Mouse (Mus musculus) left cerebral cortex, postnatal 25 days (tissue): ENCODE results near the gene Pih1d1. TPM values are rescaled to one million over a fixed set of nuclear protein-coding genes. Genes with fewer than 3 reads are reported as not detected.
"Not testable (repeated sequence)": the region's sequence is repeated elsewhere in the genome, so short reads cannot be mapped to it uniquely, and the experiment has no call there.

ENCODE experiments used
- DNase-seq, 2 experiments: peaks; one replicate each; pipeline ENCODE4 v3.0.0; 2022; ENCODE audit warnings: low spot score in 2 of 2, mixed read lengths in 1 of 2
- intact Hi-C: fragments of 180-260 bp; cut with DNase I; formaldehyde crosslinking; loops from one replicate; pipeline ENCODE4 v1.15.1; 2025
- total RNA-seq, 2 experiments: library from RNA; stranded (reverse); gene quantifications; 2 replicates each; pipeline ENCODE4 v1.2.3; 2021

Gene Pih1d1
- total RNA-seq: 10 to 100 TPM; 45.8 to 49.3 TPM

- peak; percentile 98 to 99 for DNase-seq
- intact Hi-C loops: no loop called here
Measured at GRCm38 (mm10) chr7:45154096-45154992, at the start of gene Pih1d1, which contains the start of gene Aldh16a1. Pih1d1 (plus strand) TSS chr7:45154303. Aldh16a1 (minus strand) TSS chr7:45154584.

- intact Hi-C loops: no loop called here
- DNase-seq: no peak
Measured at GRCm38 (mm10) chr7:45104941-45105340, 49.2 kb upstream of the Pih1d1 start.

GRCm38 (mm10) chr7:45105491-45105890 is 48.6 kb upstream of the Pih1d1 start:
- DNase-seq: no peak
- intact Hi-C loops: no loop called here

- intact Hi-C loops: no loop called here
- no peak for DNase-seq
Measured at GRCm38 (mm10) chr7:45106441-45106840, 47.7 kb upstream of the Pih1d1 start.

DNA sequence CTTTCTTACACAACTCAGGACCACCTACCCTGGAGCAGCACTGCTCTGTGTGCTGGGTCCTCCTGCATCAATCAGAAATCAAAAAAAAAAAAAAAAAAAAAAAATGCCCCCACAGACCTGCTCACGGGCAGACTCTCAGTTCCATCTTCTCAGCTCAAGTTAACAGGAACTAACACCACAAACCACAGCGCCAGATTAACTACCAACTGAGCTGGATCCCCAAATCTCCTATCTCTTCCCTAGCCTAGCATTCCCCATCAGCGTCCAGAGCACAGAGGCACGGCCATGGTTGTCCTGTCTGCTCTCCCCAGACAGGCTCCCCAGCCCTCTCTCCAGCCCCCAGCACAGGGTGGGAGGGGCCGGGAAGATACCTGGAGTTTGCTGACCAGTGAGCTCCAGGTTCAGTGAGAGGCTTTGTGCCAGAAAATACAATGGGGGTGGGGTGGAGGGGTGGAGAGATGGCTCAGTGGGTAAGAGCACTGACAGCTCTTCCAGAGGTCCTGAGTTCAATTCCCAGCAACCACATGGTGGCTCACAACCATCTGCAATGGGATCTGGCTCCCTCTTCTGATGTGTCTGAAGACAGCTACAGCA is 47.0 kb upstream of the Pih1d1 start:
- intact Hi-C loops: no loop called here
- no peak for DNase-seq

DNA sequence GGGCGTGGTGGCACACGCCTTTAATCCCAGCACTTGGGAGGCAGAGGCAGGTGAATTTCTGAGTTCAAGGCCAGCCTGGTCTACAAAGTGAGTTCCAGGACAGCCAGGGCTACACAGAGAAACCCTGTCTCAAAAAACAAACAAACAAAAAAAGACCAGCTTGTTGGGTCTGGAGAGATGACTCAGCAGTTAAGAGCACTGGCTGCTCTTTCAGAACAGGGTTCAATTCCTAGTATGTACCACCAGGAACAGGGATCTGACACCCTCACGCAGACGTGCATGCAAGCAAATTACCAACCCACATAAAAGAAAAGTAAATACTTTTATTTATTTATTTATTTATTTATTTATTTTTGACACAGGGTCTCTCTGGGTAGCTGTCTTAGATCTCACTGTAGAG is 44.0 kb upstream of the Pih1d1 start:
- intact Hi-C loops, DNase-seq: not testable (repeated sequence)

- intact Hi-C loops: no loop called here
- DNase-seq: no peak
Measured at GRCm38 (mm10) chr7:45111940-45112339, 42.2 kb upstream of the Pih1d1 start.

GRCm38 (mm10) chr7:45112529-45112928 is 41.6 kb upstream of the Pih1d1 start:
- intact Hi-C loops: no loop called here
- DNase-seq: no peak

DNA sequence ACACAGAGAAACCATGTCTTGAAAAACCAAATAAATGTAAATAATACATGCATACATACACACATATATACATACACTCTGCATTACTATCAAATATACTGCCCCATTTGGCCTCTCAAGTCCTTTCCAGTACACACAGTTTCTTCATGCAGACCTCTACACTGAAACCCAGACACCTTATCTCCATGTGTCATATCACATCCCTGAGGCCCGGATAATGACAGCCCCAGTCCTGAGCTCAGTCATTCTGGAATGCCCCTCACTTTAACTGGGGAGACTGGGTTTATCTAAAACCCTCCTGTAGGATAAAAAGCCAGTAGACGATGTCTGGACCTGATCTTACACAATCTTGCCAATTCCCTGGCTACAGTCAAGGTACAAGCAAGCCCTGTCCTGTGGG is 40.6 kb upstream of the Pih1d1 start:
- no peak for DNase-seq
- intact Hi-C loops: no loop called here

DNA sequence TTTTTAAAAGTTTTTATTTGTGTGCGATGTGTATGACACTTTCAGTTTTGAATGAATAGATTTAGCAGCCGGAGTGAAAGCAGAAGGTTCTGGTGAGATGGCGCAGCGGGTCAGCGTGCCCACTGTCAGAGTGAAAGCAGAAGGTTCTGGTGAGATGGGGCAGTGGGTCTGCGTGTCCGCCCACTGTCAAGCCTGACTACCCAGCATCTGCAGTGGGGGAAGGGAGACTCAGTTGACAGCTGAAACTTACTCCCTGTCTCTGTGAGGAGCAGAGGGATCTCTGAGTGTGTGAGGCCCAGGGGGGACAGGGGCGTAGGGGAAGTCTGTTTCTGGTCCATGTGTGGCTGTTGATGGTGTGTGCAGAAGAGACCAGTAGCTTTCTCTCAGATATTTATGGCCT is 36.5 kb upstream of the Pih1d1 start:
- intact Hi-C loops: no loop called here
- DNase-seq: no peak

DNA sequence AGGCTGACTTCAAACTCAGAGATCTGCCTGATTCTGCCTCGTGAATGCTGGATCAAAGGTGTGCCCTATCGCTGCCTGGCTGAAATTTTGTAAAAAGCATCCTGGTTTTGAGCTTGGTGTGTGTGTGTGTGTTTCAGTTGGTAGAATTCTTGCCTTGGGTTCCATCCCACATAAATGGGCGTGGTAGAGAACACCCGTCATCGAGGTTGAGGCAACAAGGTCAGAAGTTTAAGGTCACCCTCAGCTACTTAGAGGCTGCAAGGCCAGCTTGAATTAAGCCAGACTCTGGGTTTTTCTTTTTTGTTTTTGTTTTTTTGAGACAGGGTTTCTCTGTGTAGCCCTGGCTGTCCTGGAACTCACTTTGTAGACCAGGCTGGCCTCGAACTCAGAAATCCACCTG is 35.8 kb upstream of the Pih1d1 start:
- DNase-seq: no peak
- intact Hi-C loops: no loop called here

- intact Hi-C loops: no loop called here
- DNase-seq: no peak
Measured at GRCm38 (mm10) chr7:45119780-45120709, 34.1 kb upstream of the Pih1d1 start.

DNA sequence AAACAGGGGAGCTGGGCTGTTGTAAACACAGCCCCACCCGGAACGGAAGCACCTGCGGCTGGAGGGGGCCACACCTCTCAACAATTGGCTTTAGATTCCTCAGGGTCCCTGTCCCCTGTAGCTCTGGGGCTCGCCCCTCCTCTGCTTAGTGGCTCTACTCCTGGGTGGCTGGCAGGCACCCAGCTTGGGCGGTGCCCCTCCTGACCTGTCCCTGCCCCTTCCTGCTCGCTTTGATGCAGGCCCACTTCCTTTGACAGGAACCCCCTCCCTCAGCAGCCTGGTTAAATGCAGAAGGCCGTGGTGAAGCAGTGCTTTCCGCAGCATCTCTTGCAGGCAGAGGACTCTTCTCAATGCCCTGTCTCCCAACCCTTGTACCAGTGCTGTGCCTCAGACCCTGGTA is 32.7 kb upstream of the Pih1d1 start:
- no peak for DNase-seq

GRCm38 (mm10) chr7:45121966-45122365 is 32.1 kb upstream of the Pih1d1 start:
- DNase-seq: no peak
- intact Hi-C loops: no loop called here

More for the DNA sequence above, 32.7 kb upstream of the Pih1d1 start:
- intact Hi-C loops: no loop called here

- intact Hi-C loops: no loop called here
- DNase-seq: no peak
Measured at GRCm38 (mm10) chr7:45122561-45123185, 31.4 kb upstream of the Pih1d1 start.

DNA sequence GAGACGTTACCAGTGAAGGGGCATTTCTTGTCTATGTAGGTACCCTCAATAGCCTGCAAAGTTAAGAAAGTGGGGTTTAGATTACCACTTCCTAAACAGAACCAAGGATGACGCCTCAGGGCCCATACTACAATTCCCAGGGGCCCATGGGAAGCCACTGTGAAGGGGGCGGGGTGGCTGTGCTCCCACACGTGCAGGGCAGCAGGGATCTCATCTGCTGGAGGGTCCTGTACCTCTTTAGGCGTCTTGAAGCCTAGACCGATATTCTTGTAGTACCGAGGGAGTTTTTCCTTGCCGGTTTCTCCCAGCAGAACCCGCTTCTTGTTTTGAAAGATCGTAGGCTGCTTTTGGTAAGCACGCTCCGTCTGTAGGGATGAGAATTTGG is 30.9 kb upstream of the Pih1d1 start:
- no peak for DNase-seq
- intact Hi-C loops: no loop called here

DNA sequence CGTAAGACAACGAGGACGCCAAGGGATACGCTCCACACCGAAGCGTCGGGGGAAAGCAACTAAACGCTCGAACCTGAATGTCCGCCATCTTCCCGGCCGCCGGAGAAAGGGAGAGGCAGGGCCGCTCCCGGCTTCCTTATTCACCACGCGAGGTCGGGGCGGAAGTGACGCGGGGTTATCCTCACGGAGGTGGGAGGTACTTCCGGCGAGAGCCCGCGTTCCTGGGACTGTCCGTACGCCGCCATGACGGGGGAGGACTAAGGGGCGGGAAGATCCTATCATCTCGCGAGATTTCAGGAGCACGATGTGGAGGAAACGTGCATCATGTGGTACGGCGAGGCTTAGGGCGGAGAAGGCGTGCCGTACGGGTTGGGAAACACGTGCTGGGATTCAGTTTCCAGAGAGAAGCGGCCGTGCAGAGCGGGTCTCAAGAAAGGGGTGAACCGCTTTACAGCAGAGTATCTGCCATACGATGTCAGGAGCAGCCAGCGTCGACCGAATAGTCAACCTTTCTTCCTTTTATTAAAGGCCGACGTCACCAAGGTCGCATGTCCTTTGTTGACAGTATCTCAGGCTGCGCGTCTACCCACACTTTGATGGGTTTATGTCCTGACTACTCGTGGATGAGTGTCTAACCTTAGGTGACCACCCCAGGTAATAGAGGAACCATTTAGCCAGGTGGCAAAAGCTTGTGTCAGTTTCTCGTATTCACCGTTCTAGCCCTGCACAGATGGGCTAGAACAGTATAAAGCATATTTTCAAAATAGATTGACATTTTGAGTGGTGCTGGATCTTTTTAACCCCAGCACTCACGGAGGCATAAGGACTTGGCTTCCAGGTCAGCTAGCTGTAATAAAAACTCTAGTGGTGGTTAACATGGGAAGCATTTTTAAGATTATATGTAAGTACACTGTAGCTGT is 29.6 kb upstream of the Pih1d1 start, which contains the start of gene Rps11:
Rps11 (minus strand) TSS at position 216 of the 920 bp plus-strand sequence.
- peak; percentile 99 for DNase-seq
- intact Hi-C loops: no loop called here

- intact Hi-C loops: no loop called here
- DNase-seq: no peak
Measured at GRCm38 (mm10) chr7:45125144-45125600, 28.9 kb upstream of the Pih1d1 start.
